Mouse (Mus musculus): ENCODE results near the gene Xrcc2. TPM values are rescaled to one million over a fixed set of nuclear protein-coding genes. Genes with fewer than 3 reads are reported as not detected.

Xrcc2 gene
- polyA plus RNA-seq (2017; shearing (Covaris generic)) = 1 to 10 TPM; 3.5 to 3.6 TPM

GRCm38 (mm10) chr5:25705567-25706349 lies at the start of gene Xrcc2:
TSS of gene Xrcc2 (minus strand) at chr5:25705825.

Other genes with a start within 250 kb of the Xrcc2 start
- 10 to 100 TPM; 46.5 to 55.9 TPM for gene Kmt2c, start 207.0 kb downstream of the Xrcc2 start, polyA plus RNA-seq (2017; shearing (Covaris generic))
- gene Cct8l1, start 189.8 kb downstream of the Xrcc2 start, polyA plus RNA-seq (2017; shearing (Covaris generic)) = not detected
- gene Actr3b, start 54.2 kb upstream of the Xrcc2 start, polyA plus RNA-seq (2017; shearing (Covaris generic)) = 1 to 10 TPM; 4.2 to 6.7 TPM
- gene Gm21663, start 236.6 kb upstream of the Xrcc2 start, polyA plus RNA-seq (2017; shearing (Covaris generic)) = under 1 TPM in 1 of 2 experiments, not detected in 1; 0.17 TPM
- not detected for gene Gm21671, start 248.6 kb upstream of the Xrcc2 start, polyA plus RNA-seq (2017; shearing (Covaris generic))

Data from activated CD4-positive, CD25-positive, alpha-beta regulatory T cell (primary cell).